Mouse (Mus musculus) heart, embryonic 13.5 days (tissue): ENCODE measurements at regions not wholly inside any gene's neighbourhood (a gene's known extent, or its start where the extent isn't known, plus 50 kb on each side); places are given as distances from the start of the nearest gene placed in this dataset.

ENCODE experiments used
- ATAC-seq: fragments of 200-750 bp; cut with Nextera tagmentation; 2 replicates; pipeline ENCODE4 v1.8.0; 2017; ENCODE audit warnings: moderate TSS enrichment; ENCODE audit not compliant: insufficient number of reproducible peaks, low FRiP score, low TSS enrichment; ENCODE audit errors: extremely low read depth
- H3K27ac ChIP-seq: fragments of 300-500 bp; sonication (generic); replicated peaks from 2 replicates; pipeline ENCODE4 v1.5.1; 2015; ENCODE audit warnings: moderate library complexity, mild to moderate bottlenecking, inconsistent platforms
- H3K27me3 ChIP-seq: fragments of 300-500 bp; sonication (generic); replicated peaks from 2 replicates; pipeline ENCODE4 v1.6.1; 2015; ENCODE audit warnings: mild to moderate bottlenecking, inconsistent platforms
- H3K36me3 ChIP-seq: fragments of 300-500 bp; sonication (generic); 2 replicates; pipeline ENCODE4 v1.6.1; 2015; ENCODE audit warnings: mild to moderate bottlenecking, inconsistent platforms
- H3K4me1 ChIP-seq: fragments of 300-500 bp; sonication (generic); 2 replicates; pipeline ENCODE4 v1.6.1; 2015; ENCODE audit warnings: inconsistent platforms
- H3K4me2 ChIP-seq: fragments of 300-500 bp; sonication (generic); 2 replicates; pipeline ENCODE4 v1.6.1; 2015; ENCODE audit warnings: inconsistent platforms, mild to moderate bottlenecking, moderate library complexity
- H3K4me3 ChIP-seq: fragments of 300-500 bp; sonication (generic); 2 replicates; pipeline ENCODE4 v1.5.1; 2015; ENCODE audit warnings: moderate library complexity, mild to moderate bottlenecking, inconsistent platforms
- H3K9ac ChIP-seq: fragments of 300-500 bp; sonication (generic); 2 replicates; pipeline ENCODE4 v1.6.1; 2015; ENCODE audit warnings: inconsistent platforms, mild to moderate bottlenecking, moderate library complexity
- H3K9me3 ChIP-seq: fragments of 300-500 bp; sonication (generic); 2 replicates; pipeline ENCODE4 v1.6.1; 2016; ENCODE audit warnings: inconsistent platforms
- WGBS: fragments of 180-500 bp; shearing (Covaris S2); methylation state at CpG from one replicate; pipeline ENCODE4 v1.1.7; 2015; ENCODE audit warnings: mixed read lengths; 5-methylcytosine and 5-hydroxymethylcytosine counted together

- H3K36me3 ChIP-seq = no peaks in the 10 kb centered on the region
- no peak for ATAC-seq
- no peaks in the 10 kb centered on the region for H3K9me3 ChIP-seq
- no peak overlapping the region for H3K9ac ChIP-seq
- WGBS = 71% methylated on average over 18 of the region's 18 CpGs
- no peak overlapping the region for H3K4me3 ChIP-seq
- H3K4me2 ChIP-seq = no peak overlapping the region
- H3K4me1 ChIP-seq = peaks cover 13% of the 10 kb centered on the region
- no peaks in the 10 kb centered on the region for H3K27me3 ChIP-seq
- peak overlapping the region; percentile 2; the same call in 1 of the 2 replicates for H3K27ac ChIP-seq
Measured at GRCm38 (mm10) chr2:170277182-170277767, 129.4 kb upstream of the Zfp217 start.

- Histone ChIP-seq H3K4me3 (no peak overlapping the region), H3K27me3 (no peaks in the 10 kb centered on the region), H3K9ac (no peak overlapping the region), H3K4me1 (peaks cover 13% of the 10 kb centered on the region), H3K27ac (no peak overlapping the region), H3K9me3 (peaks cover 7% of the 10 kb centered on the region; the same call in 1 of the 2 replicates), H3K36me3 (no peaks in the 10 kb centered on the region), H3K4me2 (no peak overlapping the region)
- no peak for ATAC-seq
- WGBS = 80% methylated on average over 4 of the region's 4 CpGs
Measured at GRCm38 (mm10) chr2:170275687-170276086, 127.8 kb upstream of the Zfp217 start.

DNA sequence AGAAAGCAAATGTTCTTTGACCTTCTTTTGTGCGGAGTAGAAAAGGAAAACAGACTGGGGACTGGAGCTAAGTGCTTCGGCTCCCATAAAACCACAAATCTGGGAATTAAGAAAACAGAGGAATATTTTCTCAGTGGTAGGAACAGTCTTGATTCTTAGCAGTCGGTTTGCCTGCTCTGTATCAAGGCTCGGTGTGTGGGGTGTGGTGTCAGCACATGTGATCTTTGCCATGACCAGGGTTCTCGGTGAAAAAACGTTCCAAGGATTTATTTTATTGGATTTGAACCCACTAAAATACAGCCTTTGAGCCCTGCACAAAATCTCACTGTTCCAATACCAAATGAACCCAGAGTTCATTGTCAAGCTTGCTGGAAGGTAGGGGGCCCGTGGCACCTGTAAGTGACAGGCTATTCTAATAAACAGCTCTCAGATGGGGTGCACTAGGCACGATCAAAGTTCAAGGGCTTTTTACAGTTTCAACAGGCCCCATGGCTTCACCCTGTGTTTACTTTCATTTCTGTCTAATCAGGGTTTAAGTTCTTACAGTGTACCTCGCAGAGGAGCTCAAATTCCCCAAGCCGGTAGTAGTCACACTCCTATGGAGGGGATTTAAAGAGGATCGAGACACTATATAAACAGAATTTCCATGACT, 122.1 kb upstream of the Zfp217 start:
- 68% methylated on average over 11 of the region's 11 CpGs for WGBS
- no peak overlapping the region for H3K4me2 ChIP-seq
- ATAC-seq = no peak
- H3K4me3 ChIP-seq = no peak overlapping the region
- no peak overlapping the region for H3K27ac ChIP-seq
- no peaks in the 10 kb centered on the region for H3K36me3 ChIP-seq
- H3K9ac ChIP-seq = no peak overlapping the region
- peaks cover 20% of the 10 kb centered on the region for H3K4me1 ChIP-seq
- no peaks in the 10 kb centered on the region for H3K27me3 ChIP-seq
- peaks cover 7% of the 10 kb centered on the region; the same call in 1 of the 2 replicates for H3K9me3 ChIP-seq

GRCm38 (mm10) chr2:170268080-170268479, 120.2 kb upstream of the Zfp217 start:
- Histone ChIP-seq H3K9ac (0 out of 2 replicates have a peak overlapping the region, but pooled peaks have one; percentile 5), H3K27ac (peak overlapping the region; percentile 67; the same call in 1 of the 2 replicates), H3K36me3 (no peaks in the 10 kb centered on the region), H3K4me2 (0 out of 2 replicates have a peak overlapping the region, but pooled peaks have one; percentile 21), H3K9me3 (peaks cover 7% of the 10 kb centered on the region; the same call in 1 of the 2 replicates), H3K4me1 (peaks cover 25% of the 10 kb centered on the region), H3K27me3 (no peaks in the 10 kb centered on the region), H3K4me3 (no peak overlapping the region)
- ATAC-seq = no peak
- WGBS = 30% methylated on average over 8 of the region's 8 CpGs

DNA sequence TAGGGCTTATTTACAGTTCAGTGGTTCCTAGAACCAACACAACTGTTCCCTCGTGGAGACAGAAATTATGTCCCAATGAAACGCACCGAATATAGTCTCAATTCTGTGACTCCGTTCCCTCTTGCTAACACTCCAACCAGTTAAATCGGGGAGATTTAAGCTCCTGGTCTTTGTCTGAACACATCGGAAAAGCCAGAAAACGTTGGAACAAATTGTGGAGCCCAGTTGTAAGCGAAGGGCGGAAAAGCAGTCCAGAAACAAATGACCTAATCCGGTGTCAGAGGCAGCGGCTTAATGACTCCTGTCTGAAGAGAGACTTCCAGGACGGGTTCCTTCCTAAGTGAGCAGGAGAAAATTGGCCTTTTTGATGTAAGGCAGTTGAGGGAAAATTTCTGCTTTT, 119.2 kb upstream of the Zfp217 start:
- Histone ChIP-seq H3K27me3 (no peaks in the 10 kb centered on the region), H3K27ac (peak overlapping the region; percentile 67), H3K9me3 (peaks cover 7% of the 10 kb centered on the region; the same call in 1 of the 2 replicates), H3K4me1 (peaks cover 26% of the 10 kb centered on the region), H3K36me3 (no peaks in the 10 kb centered on the region), H3K9ac (peak overlapping the region; percentile 56), H3K4me3 (peak overlapping the region; percentile 41), H3K4me2 (peak overlapping the region; percentile 68)
- WGBS = 17% methylated on average over 12 of the region's 12 CpGs
- ATAC-seq = no peak

DNA sequence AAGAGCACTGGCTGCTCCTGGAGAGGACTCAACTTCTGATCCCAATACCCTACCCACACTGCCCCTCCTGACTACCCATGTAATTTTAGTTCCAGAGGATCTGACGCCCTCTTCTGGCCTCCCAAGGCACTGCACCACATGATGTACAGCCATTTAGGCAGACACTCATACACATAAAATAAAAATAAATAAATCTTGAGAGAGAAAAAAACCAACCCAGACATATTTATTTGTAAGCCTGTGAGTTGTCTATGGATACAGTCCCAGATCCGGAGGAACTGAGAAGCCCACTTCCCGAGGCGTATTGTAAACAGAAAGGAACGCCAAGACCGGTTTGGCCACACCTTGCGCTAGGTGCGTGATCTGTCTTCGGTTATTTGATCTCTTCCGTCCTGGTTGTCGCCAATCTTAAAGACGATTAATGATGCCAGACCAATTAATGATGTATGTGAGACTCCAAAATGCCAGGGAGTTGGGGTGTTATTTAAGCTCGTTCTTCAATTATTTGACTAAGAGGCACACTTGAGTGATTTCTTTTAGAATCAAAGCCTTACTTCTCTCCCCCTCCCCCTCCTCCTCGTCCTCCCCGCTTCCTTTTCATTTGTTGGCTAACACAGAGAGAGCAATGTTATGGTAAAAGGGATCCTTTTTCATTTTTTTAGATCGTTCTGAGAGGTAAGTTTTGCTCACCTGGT, 118.7 kb upstream of the Zfp217 start:
- H3K4me2 ChIP-seq = peak overlapping the region; percentile 68
- 22% methylated on average over 16 of the region's 16 CpGs for WGBS
- H3K4me1 ChIP-seq = peaks cover 26% of the 10 kb centered on the region
- no peak for ATAC-seq
- H3K4me3 ChIP-seq = peak overlapping the region; percentile 41
- H3K36me3 ChIP-seq = no peaks in the 10 kb centered on the region
- no peaks in the 10 kb centered on the region for H3K27me3 ChIP-seq
- peak overlapping the region; percentile 67 for H3K27ac ChIP-seq
- H3K9ac ChIP-seq = peak overlapping the region; percentile 56
- 0 out of 2 replicates have a peak, but pooled peaks cover 2% of the 10 kb centered on the region for H3K9me3 ChIP-seq

DNA sequence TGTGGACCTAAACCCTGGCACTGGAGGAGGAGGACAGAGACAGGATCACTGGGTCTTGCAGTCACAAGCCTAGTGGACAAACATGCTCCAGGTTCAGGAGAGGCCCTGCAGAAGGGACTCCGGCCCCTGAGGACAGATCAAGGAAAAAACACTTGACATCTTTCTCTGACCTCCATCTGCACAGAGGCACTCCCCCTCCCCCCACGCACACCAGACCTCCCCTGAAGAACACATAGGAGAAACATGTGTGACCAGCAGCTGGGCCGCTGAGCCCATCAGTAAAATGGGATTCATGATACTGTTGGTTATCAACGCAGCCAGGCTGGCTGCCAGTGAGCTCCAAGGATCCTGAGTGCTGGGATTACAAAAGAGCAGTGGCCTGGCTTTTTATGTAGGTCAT, 115.7 kb upstream of the Zfp217 start:
- H3K4me3 ChIP-seq = no peak overlapping the region
- H3K9me3 ChIP-seq = no peaks in the 10 kb centered on the region
- ATAC-seq = no peak
- H3K27ac ChIP-seq = no peak overlapping the region
- no peak overlapping the region for H3K9ac ChIP-seq
- 37% methylated on average over 4 of the region's 4 CpGs for WGBS
- no peaks in the 10 kb centered on the region for H3K36me3 ChIP-seq
- peaks cover 25% of the 10 kb centered on the region for H3K4me1 ChIP-seq
- H3K4me2 ChIP-seq = no peak overlapping the region
- H3K27me3 ChIP-seq = no peaks in the 10 kb centered on the region

- peaks cover 9% of the 10 kb centered on the region; the same call in 1 of the 2 replicates for H3K4me1 ChIP-seq
- H3K27ac ChIP-seq = no peak overlapping the region
- no peak overlapping the region for H3K9ac ChIP-seq
- H3K9me3 ChIP-seq = no peaks in the 10 kb centered on the region
- ATAC-seq = no peak
- no peak overlapping the region for H3K4me2 ChIP-seq
- no peak overlapping the region for H3K4me3 ChIP-seq
- H3K27me3 ChIP-seq = no peaks in the 10 kb centered on the region
- 80% methylated on average over 2 of the region's 2 CpGs for WGBS
- H3K36me3 ChIP-seq = no peaks in the 10 kb centered on the region
Measured at GRCm38 (mm10) chr2:170261191-170261590, 113.3 kb upstream of the Zfp217 start.

GRCm38 (mm10) chr2:170259662-170260457, 112.0 kb upstream of the Zfp217 start:
- peaks cover 9% of the 10 kb centered on the region; the same call in 1 of the 2 replicates for H3K4me1 ChIP-seq
- WGBS = 86% methylated on average over 10 of the region's 10 CpGs
- ATAC-seq = no peak

GRCm38 (mm10) chr2:170258367-170258766, 110.5 kb upstream of the Zfp217 start:
- H3K9ac ChIP-seq = no peak overlapping the region
- H3K27me3 ChIP-seq = no peaks in the 10 kb centered on the region
- peaks cover 6% of the 10 kb centered on the region; the same call in 1 of the 2 replicates for H3K4me1 ChIP-seq
- no peaks in the 10 kb centered on the region for H3K9me3 ChIP-seq
- H3K4me2 ChIP-seq = no peak overlapping the region
- no peak overlapping the region for H3K27ac ChIP-seq
- H3K4me3 ChIP-seq = no peak overlapping the region
- H3K36me3 ChIP-seq = no peaks in the 10 kb centered on the region
- ATAC-seq = no peak
- WGBS = 46% methylated on average over 13 of the region's 13 CpGs

More at GRCm38 (mm10) chr2:170259662-170260457, 112.0 kb upstream of the Zfp217 start:
- Histone ChIP-seq H3K36me3 (no peaks in the 10 kb centered on the region), H3K27me3 (no peaks in the 10 kb centered on the region), H3K27ac (no peak overlapping the region), H3K9me3 (no peaks in the 10 kb centered on the region), H3K4me3 (no peak overlapping the region), H3K4me2 (no peak overlapping the region), H3K9ac (no peak overlapping the region)
